Mouse (Mus musculus): ENCODE measurements around the gene Kcnj15. TPM values are rescaled to one million over a fixed set of nuclear protein-coding genes. Genes with fewer than 3 reads are reported as not detected.

Gene Kcnj15
- total and polyA plus RNA-seq, 3 experiments: 0.89 to 1.5 (median 1.2) TPM

GRCm38 (mm10) chr16:95280338-95280737 lies 23.0 kb downstream of the Kcnj15 start:
- TF ChIP-seq EP300 (IDR thresholded peaks at IDR 0.05; ENCODE audit: insufficient read depth, low read depth, low read length) (no peak), POLR2A (IDR thresholded peaks at IDR 0.05; ENCODE audit: insufficient read depth, low read depth, low read length) (no peak), CTCF (IDR thresholded peaks at IDR 0.05) (no peak)
- Histone ChIP-seq H3K79me2 (replicated peaks; ENCODE audit: control insufficient read depth, insufficient read depth, low read length) (no peaks in the 10 kb centered on the region), H3K27ac (no peak overlapping the region), H3K4me3 (no peak overlapping the region), H3K9ac (ENCODE audit: low read depth, low read length) (no peak overlapping the region), H3K4me1 (ENCODE audit: control insufficient read depth, insufficient read depth, low read length) (peaks cover 5% of the 10 kb centered on the region), H3K36me3 (ENCODE audit: control insufficient read depth, insufficient read depth, low read length) (no peaks in the 10 kb centered on the region), H3K27me3 (ENCODE audit: control insufficient read depth, insufficient read depth, low read length) (no peaks in the 10 kb centered on the region)
- intact Hi-C loops (cut with DNase I): no loop called here
- WGBS: 90% methylated on average over 3 of the region's 3 CpGs
- no peak for DNase-seq

GRCm38 (mm10) chr16:95283369-95283768 lies 26.0 kb downstream of the Kcnj15 start:
- no peak overlapping the region for H3K27ac ChIP-seq
- H3K4me3 ChIP-seq: no peak overlapping the region
- intact Hi-C loops (cut with DNase I): no loop called here
- H3K27me3 ChIP-seq (ENCODE audit: control insufficient read depth, insufficient read depth, low read length): no peaks in the 10 kb centered on the region
- TF ChIP-seq POLR2A (IDR thresholded peaks at IDR 0.05; ENCODE audit: insufficient read depth, low read depth, low read length) (no peak), CTCF (IDR thresholded peaks at IDR 0.05) (no peak), EP300 (IDR thresholded peaks at IDR 0.05; ENCODE audit: insufficient read depth, low read depth, low read length) (no peak)
- WGBS: 58% methylated on average over 10 of the region's 10 CpGs
- no peak overlapping the region for H3K9ac ChIP-seq (ENCODE audit: low read depth, low read length)
- no peak for DNase-seq
- H3K36me3 ChIP-seq (ENCODE audit: control insufficient read depth, insufficient read depth, low read length): no peaks in the 10 kb centered on the region
- peaks cover 5% of the 10 kb centered on the region for H3K4me1 ChIP-seq (ENCODE audit: control insufficient read depth, insufficient read depth, low read length)
- no peaks in the 10 kb centered on the region for H3K79me2 ChIP-seq (replicated peaks; ENCODE audit: control insufficient read depth, insufficient read depth, low read length)

DNA sequence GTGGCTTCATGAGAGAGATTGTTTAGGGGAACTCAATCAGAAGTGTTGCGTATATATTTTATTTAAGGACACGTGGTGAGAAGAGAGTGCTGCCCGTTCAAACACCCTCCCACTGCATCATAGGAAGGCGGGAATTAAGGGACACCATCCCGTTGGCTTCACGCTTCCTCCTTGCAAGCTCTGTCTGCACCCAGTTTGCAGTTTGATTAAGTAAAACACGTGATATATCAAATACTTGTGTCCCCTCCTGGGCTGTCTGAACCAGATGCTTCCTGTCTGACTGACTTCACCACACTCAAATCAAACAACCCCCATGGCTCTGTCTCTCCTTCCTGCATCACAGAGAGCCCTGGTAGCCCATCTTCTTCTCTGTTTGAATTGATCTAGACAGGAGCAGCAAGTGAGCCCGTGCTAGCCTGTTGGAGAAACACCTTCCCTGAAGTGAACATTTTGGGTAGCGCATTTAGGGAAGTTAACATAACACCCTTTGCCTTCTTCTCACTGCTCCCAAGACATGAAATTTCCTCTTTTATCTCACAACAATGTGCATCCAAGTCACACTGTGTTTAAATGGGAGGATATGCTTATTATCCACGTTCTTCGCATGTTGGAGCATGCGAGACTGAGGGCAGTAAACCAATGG lies 26.8 kb downstream of the Kcnj15 start:
- no peaks in the 10 kb centered on the region for H3K27me3 ChIP-seq (ENCODE audit: control insufficient read depth, insufficient read depth, low read length)
- TF ChIP-seq POLR2A (IDR thresholded peaks at IDR 0.05; ENCODE audit: insufficient read depth, low read depth, low read length): no peak
- no peak for TF ChIP-seq EP300 (IDR thresholded peaks at IDR 0.05; ENCODE audit: insufficient read depth, low read depth, low read length)
- TF ChIP-seq CTCF (IDR thresholded peaks at IDR 0.05): no peak
- DNase-seq: no peak
- H3K27ac ChIP-seq: no peak overlapping the region
- no peaks in the 10 kb centered on the region for H3K79me2 ChIP-seq (replicated peaks; ENCODE audit: control insufficient read depth, insufficient read depth, low read length)
- H3K9ac ChIP-seq (ENCODE audit: low read depth, low read length): no peak overlapping the region
- no peak overlapping the region for H3K4me3 ChIP-seq
- intact Hi-C loops (cut with DNase I): no loop called here
- peaks cover 3% of the 10 kb centered on the region; the same call in 1 of the 2 replicates for H3K4me1 ChIP-seq (ENCODE audit: control insufficient read depth, insufficient read depth, low read length)
- WGBS: 51% methylated on average over 12 of the region's 12 CpGs
- H3K36me3 ChIP-seq (ENCODE audit: control insufficient read depth, insufficient read depth, low read length): no peaks in the 10 kb centered on the region

DNA sequence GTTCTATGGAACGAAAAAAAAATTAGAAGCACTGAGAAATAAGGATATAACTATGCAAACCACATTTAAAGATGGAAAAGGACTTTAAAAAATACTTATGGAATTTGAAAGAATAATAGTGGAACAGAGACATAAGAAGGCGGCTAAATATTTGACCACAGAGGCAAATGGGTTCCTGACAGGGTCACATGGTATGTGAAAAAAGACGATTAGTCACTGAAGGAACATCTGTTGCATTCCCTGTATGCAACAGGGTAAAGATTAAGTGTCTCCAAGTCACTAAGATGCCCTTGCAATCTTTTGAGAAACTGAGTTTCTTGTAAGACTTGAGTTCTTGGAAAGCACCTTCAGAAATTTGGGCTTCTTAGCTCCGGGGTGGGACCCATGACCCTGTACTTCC lies 27.7 kb downstream of the Kcnj15 start:
- H3K27ac ChIP-seq: no peak overlapping the region
- WGBS: 73% methylated on average over 4 of the region's 4 CpGs
- no peak overlapping the region for H3K4me3 ChIP-seq
- intact Hi-C loops (cut with DNase I): no loop called here
- DNase-seq: no peak
- peaks cover 3% of the 10 kb centered on the region for H3K4me1 ChIP-seq (ENCODE audit: control insufficient read depth, insufficient read depth, low read length)
- H3K27me3 ChIP-seq (ENCODE audit: control insufficient read depth, insufficient read depth, low read length): no peaks in the 10 kb centered on the region
- no peak for TF ChIP-seq POLR2A (IDR thresholded peaks at IDR 0.05; ENCODE audit: insufficient read depth, low read depth, low read length)
- TF ChIP-seq CTCF (IDR thresholded peaks at IDR 0.05): no peak
- TF ChIP-seq EP300 (IDR thresholded peaks at IDR 0.05; ENCODE audit: insufficient read depth, low read depth, low read length): no peak
- no peak overlapping the region for H3K9ac ChIP-seq (ENCODE audit: low read depth, low read length)
- H3K36me3 ChIP-seq (ENCODE audit: control insufficient read depth, insufficient read depth, low read length): no peaks in the 10 kb centered on the region
- no peaks in the 10 kb centered on the region for H3K79me2 ChIP-seq (replicated peaks; ENCODE audit: control insufficient read depth, insufficient read depth, low read length)

- no peaks in the 10 kb centered on the region for H3K27me3 ChIP-seq (ENCODE audit: control insufficient read depth, insufficient read depth, low read length)
- no peak overlapping the region for H3K4me3 ChIP-seq
- peaks cover 3% of the 10 kb centered on the region for H3K36me3 ChIP-seq (ENCODE audit: control insufficient read depth, insufficient read depth, low read length)
- H3K4me1 ChIP-seq (ENCODE audit: control insufficient read depth, insufficient read depth, low read length): peaks cover 6% of the 10 kb centered on the region
- no peak overlapping the region for H3K27ac ChIP-seq
- H3K9ac ChIP-seq (ENCODE audit: low read depth, low read length): no peak overlapping the region
- 75% methylated on average over 4 of the region's 4 CpGs for whole genome bisulfite sequencing
- intact Hi-C loops (cut with DNase I): no loop called here
- DNase-seq: no peak
- no peaks in the 10 kb centered on the region for H3K79me2 ChIP-seq (replicated peaks; ENCODE audit: control insufficient read depth, insufficient read depth, low read length)
- TF ChIP-seq CTCF (IDR thresholded peaks at IDR 0.05) (no peak), POLR2A (IDR thresholded peaks at IDR 0.05; ENCODE audit: insufficient read depth, low read depth, low read length) (no peak), EP300 (IDR thresholded peaks at IDR 0.05; ENCODE audit: insufficient read depth, low read depth, low read length) (no peak)
Observed at GRCm38 (mm10) chr16:95285767-95286166, 28.4 kb downstream of the Kcnj15 start.

GRCm38 (mm10) chr16:95287656-95288055 lies 30.3 kb downstream of the Kcnj15 start:
- Histone ChIP-seq H3K4me1 (ENCODE audit: control insufficient read depth, insufficient read depth, low read length) (peaks cover 14% of the 10 kb centered on the region), H3K36me3 (ENCODE audit: control insufficient read depth, insufficient read depth, low read length) (peaks cover 3% of the 10 kb centered on the region), H3K9ac (ENCODE audit: low read depth, low read length) (no peak overlapping the region), H3K79me2 (replicated peaks; ENCODE audit: control insufficient read depth, insufficient read depth, low read length) (no peaks in the 10 kb centered on the region), H3K27me3 (ENCODE audit: control insufficient read depth, insufficient read depth, low read length) (no peaks in the 10 kb centered on the region), H3K4me3 (no peak overlapping the region), H3K27ac (no peak overlapping the region)
- no peak for TF ChIP-seq POLR2A (IDR thresholded peaks at IDR 0.05; ENCODE audit: insufficient read depth, low read depth, low read length)
- no peak for TF ChIP-seq CTCF (IDR thresholded peaks at IDR 0.05)
- no peak for TF ChIP-seq EP300 (IDR thresholded peaks at IDR 0.05; ENCODE audit: insufficient read depth, low read depth, low read length)
- DNase-seq: no peak
- WGBS: 98% methylated on average over 2 of the region's 2 CpGs
- intact Hi-C loops (cut with DNase I): no loop called here

All from heart, adult 2 months (tissue).